ENCODE assay signal across 18 mouse cellular contexts in genomic region chr17:46605126-46605525, GRCm38 (mm10). TPM values are rescaled to one million over a fixed set of nuclear protein-coding genes. Genes with fewer than 3 reads are reported as not detected.
DNase-seq lines count a peak whose midpoint lies in the region; ATAC-seq lines count a peak whose summit lies in the region.
"Had no signal": no experiment of that assay in that cellular context is flagged by ENCODE, and none has a peak within 500 bp of the region (broad histone marks: within the 10 kb centered on the region; RNA-seq: fewer than 3 reads in every experiment).

No protein-coding gene starts in this region.

- H3K9ac ChIP-seq in heart, embryonic 13.5 days = no peak overlapping the region
- H3K9ac ChIP-seq in neural tube, embryonic 11.5 days (ENCODE audit: low read length) = no peak overlapping the region
- H3K9ac ChIP-seq in midbrain, embryonic 14.5 days (replicated peaks; ENCODE audit: low read length) = no peak overlapping the region
- H3K9ac ChIP-seq in stomach, embryonic 16.5 days (ENCODE audit: low read length) = 0 out of 2 replicates have a peak overlapping the region, but pooled peaks have one; percentile 12
- H3K9ac ChIP-seq: intestine, embryonic 15.5 days had no signal

- H3K4me1 ChIP-seq in heart, embryonic 13.5 days = peaks cover 45% of the 10 kb centered on the region
- H3K4me1 ChIP-seq in neural tube, embryonic 11.5 days (ENCODE audit: control insufficient read depth, insufficient read depth, low read length) = no peaks in the 10 kb centered on the region; the same call in 1 of the 2 replicates
- H3K4me1 ChIP-seq in midbrain, embryonic 14.5 days (ENCODE audit: control insufficient read depth, insufficient read depth, low read length) = peaks cover 10% of the 10 kb centered on the region
- H3K4me1 ChIP-seq in stomach, embryonic 16.5 days (ENCODE audit: control insufficient read depth, insufficient read depth, low read length) = peaks cover 20% of the 10 kb centered on the region

- H3K9me3 ChIP-seq in heart, embryonic 13.5 days = no peaks in the 10 kb centered on the region
- no peaks in the 10 kb centered on the region for H3K9me3 ChIP-seq in neural tube, embryonic 11.5 days (ENCODE audit: control insufficient read depth, low read length)
- no peaks in the 10 kb centered on the region for H3K9me3 ChIP-seq in midbrain, embryonic 14.5 days (ENCODE audit: control insufficient read depth, low read length)
- H3K9me3 ChIP-seq in stomach, embryonic 16.5 days (replicated peaks; ENCODE audit: control insufficient read depth, low read length) = no peaks in the 10 kb centered on the region
- H3K9me3 ChIP-seq: G1E; intestine, embryonic 15.5 days had no signal

- no peak for DNase-seq in heart, postnatal 4 days
- no peak for DNase-seq in neural tube, embryonic 11.5 days (ENCODE audit: low spot score)
- no peak for DNase-seq in neural tube, embryonic 10.5 days (ENCODE audit: extremely low spot score, low spot score)
- peak; percentile 58 for DNase-seq in midbrain, embryonic 14.5 days
- no peak for DNase-seq in c-Kit-positive CD71-positive TER-119-positive erythroid progenitor cells, embryonic 14.5 days (ENCODE audit: low spot score)
- no peak for DNase-seq in cerebellum, postnatal 10 days
- DNase-seq: adrenal gland, postnatal 10 days; cerebellum, postnatal 14 days; heart, adult 11 months; heart, postnatal 10 days; kidney, postnatal 36 days; lung, adult 18-20 months; thymus, adult 2 months had no signal

- no peak overlapping the region for H3K4me3 ChIP-seq in heart, embryonic 13.5 days
- no peak overlapping the region for H3K4me3 ChIP-seq in neural tube, embryonic 11.5 days (ENCODE audit: low read depth, low read length)
- H3K4me3 ChIP-seq in midbrain, embryonic 14.5 days (replicated peaks; ENCODE audit: low read depth, low read length) = no peak overlapping the region
- H3K4me3 ChIP-seq in stomach, embryonic 16.5 days (replicated peaks; ENCODE audit: low read length) = no peak overlapping the region
- H3K4me3 ChIP-seq: intestine, embryonic 15.5 days had no signal

- WGBS in heart, embryonic 13.5 days = 83% methylated on average over 5 of the region's 5 CpGs
- WGBS in neural tube, embryonic 11.5 days = 62% methylated on average over 5 of the region's 5 CpGs
- WGBS in midbrain, embryonic 14.5 days = 28% methylated on average over 5 of the region's 5 CpGs
- 70% methylated on average over 5 of the region's 5 CpGs for WGBS in stomach, embryonic 16.5 days

- H3K27me3 ChIP-seq in heart, embryonic 13.5 days (replicated peaks) = no peaks in the 10 kb centered on the region
- no peaks in the 10 kb centered on the region for H3K27me3 ChIP-seq in neural tube, embryonic 11.5 days (ENCODE audit: control insufficient read depth, insufficient read depth, low read length)
- H3K27me3 ChIP-seq in midbrain, embryonic 14.5 days (ENCODE audit: control insufficient read depth, insufficient read depth, low read length) = no peaks in the 10 kb centered on the region
- H3K27me3 ChIP-seq in stomach, embryonic 16.5 days (ENCODE audit: control insufficient read depth, insufficient read depth, low read length) = no peaks in the 10 kb centered on the region
- H3K27me3 ChIP-seq: intestine, embryonic 15.5 days had no signal

- H3K4me2 ChIP-seq in heart, embryonic 13.5 days = no peak overlapping the region
- H3K4me2 ChIP-seq in neural tube, embryonic 11.5 days (ENCODE audit: low read depth) = no peak overlapping the region
- no peak overlapping the region for H3K4me2 ChIP-seq in midbrain, embryonic 14.5 days (ENCODE audit: low read length)
- no peak overlapping the region for H3K4me2 ChIP-seq in stomach, embryonic 16.5 days (ENCODE audit: low read depth, low read length)
- H3K4me2 ChIP-seq: intestine, embryonic 15.5 days had no signal

- no peak for ATAC-seq in heart, embryonic 13.5 days (ENCODE audit: extremely low read depth, insufficient number of reproducible peaks, low FRiP score, low TSS enrichment)
- ATAC-seq in neural tube, embryonic 11.5 days (ENCODE audit: insufficient read depth, low FRiP score, low TSS enrichment) = no peak
- ATAC-seq in midbrain, embryonic 14.5 days (ENCODE audit: low FRiP score, low TSS enrichment) = no peak
- ATAC-seq in stomach, embryonic 16.5 days (ENCODE audit: insufficient read depth, low FRiP score) = no peak
- ATAC-seq: intestine, embryonic 15.5 days had no signal

- H3K36me3 ChIP-seq in heart, embryonic 13.5 days = peaks cover 9% of the 10 kb centered on the region
- H3K36me3 ChIP-seq in neural tube, embryonic 11.5 days (ENCODE audit: control insufficient read depth, insufficient read depth, low read length) = no peaks in the 10 kb centered on the region
- H3K36me3 ChIP-seq in midbrain, embryonic 14.5 days (ENCODE audit: control insufficient read depth, insufficient read depth, low read length) = no peaks in the 10 kb centered on the region
- no peaks in the 10 kb centered on the region for H3K36me3 ChIP-seq in stomach, embryonic 16.5 days (ENCODE audit: control insufficient read depth, insufficient read depth, low read length)
- H3K36me3 ChIP-seq: G1E; intestine, embryonic 15.5 days had no signal

- H3K27ac ChIP-seq in heart, embryonic 13.5 days (replicated peaks) = 0 out of 2 replicates have a peak overlapping the region, but pooled peaks have one; percentile 13
- H3K27ac ChIP-seq in neural tube, embryonic 11.5 days (ENCODE audit: low read depth, low read length) = 0 out of 2 replicates have a peak overlapping the region, but pooled peaks have one; percentile 28
- H3K27ac ChIP-seq in midbrain, embryonic 14.5 days (replicated peaks; ENCODE audit: low read depth, low read length) = peak overlapping the region; percentile 77
- H3K27ac ChIP-seq in stomach, embryonic 16.5 days (ENCODE audit: low read length) = no peak overlapping the region
- H3K27ac ChIP-seq: intestine, embryonic 15.5 days had no signal

RNA-seq across cellular contexts. Expression of gene Ptk7, which starts 24.2 kb away (rescaled TPM):
- polyA plus RNA-seq in heart, embryonic 13.5 days (2015; fragmentation: Nextera tagmentation; extraction: Ambion mirVana) = 49.3 and 52.6 TPM in 2 replicates
- total RNA-seq in heart, postnatal 4 days (2021) = 10 to 100 TPM; 34.8 to 36.2 TPM
- polyA plus RNA-seq in neural tube, embryonic 11.5 days (2014; fragmentation: Nextera tagmentation; extraction: Ambion mirVana) = 32.9 and 35.8 TPM in 2 replicates
- 19.6 and 20.0 TPM in 2 replicates for polyA plus RNA-seq in midbrain, embryonic 14.5 days (2014; fragmentation: Nextera tagmentation; extraction: Ambion mirVana)
- 93.9 and 94.9 TPM in 2 replicates for polyA plus RNA-seq in stomach, embryonic 16.5 days (2015; fragmentation: Nextera tagmentation; extraction: Ambion mirVana)
- total RNA-seq: neutrophil, adult 5-6 weeks had no signal

RNA-seq across cellular contexts. Expression of gene Klc4, which starts 40.7 kb away (rescaled TPM):
- 18.6 and 20.5 TPM in 2 replicates for polyA plus RNA-seq in heart, embryonic 13.5 days (2015; fragmentation: Nextera tagmentation; extraction: Ambion mirVana)
- 10 to 100 TPM; 18.9 TPM for total RNA-seq in heart, postnatal 4 days (2021)
- 36.4 and 38.4 TPM in 2 replicates for polyA plus RNA-seq in neural tube, embryonic 11.5 days (2014; fragmentation: Nextera tagmentation; extraction: Ambion mirVana)
- polyA plus RNA-seq in midbrain, embryonic 14.5 days (2014; fragmentation: Nextera tagmentation; extraction: Ambion mirVana) = 32.8 and 33.4 TPM in 2 replicates
- polyA plus RNA-seq in stomach, embryonic 16.5 days (2015; fragmentation: Nextera tagmentation; extraction: Ambion mirVana) = 41.4 and 46.7 TPM in 2 replicates

RNA-seq across cellular contexts. Expression of gene Mrpl2, which starts 40.9 kb away (rescaled TPM):
- polyA plus RNA-seq in heart, embryonic 13.5 days (2015; fragmentation: Nextera tagmentation; extraction: Ambion mirVana) = 98.0 and 111 TPM in 2 replicates
- total RNA-seq in heart, postnatal 4 days (2021) = 100 to 1,000 TPM; 107 to 109 TPM
- 104 and 113 TPM in 2 replicates for polyA plus RNA-seq in neural tube, embryonic 11.5 days (2014; fragmentation: Nextera tagmentation; extraction: Ambion mirVana)
- 73.2 and 78.0 TPM in 2 replicates for polyA plus RNA-seq in midbrain, embryonic 14.5 days (2014; fragmentation: Nextera tagmentation; extraction: Ambion mirVana)
- polyA plus RNA-seq in stomach, embryonic 16.5 days (2015; fragmentation: Nextera tagmentation; extraction: Ambion mirVana) = 94.1 and 99.9 TPM in 2 replicates

RNA-seq across cellular contexts. Expression of gene Cul7, which starts 45.0 kb away (rescaled TPM):
- 41.1 and 41.4 TPM in 2 replicates for polyA plus RNA-seq in heart, embryonic 13.5 days (2015; fragmentation: Nextera tagmentation; extraction: Ambion mirVana)
- total RNA-seq in heart, postnatal 4 days (2021) = 10 to 100 TPM; 65.5 to 66.6 TPM
- polyA plus RNA-seq in neural tube, embryonic 11.5 days (2014; fragmentation: Nextera tagmentation; extraction: Ambion mirVana) = 31.7 and 37.0 TPM in 2 replicates
- polyA plus RNA-seq in midbrain, embryonic 14.5 days (2014; fragmentation: Nextera tagmentation; extraction: Ambion mirVana) = 32.3 and 32.9 TPM in 2 replicates
- 51.2 and 54.8 TPM in 2 replicates for polyA plus RNA-seq in stomach, embryonic 16.5 days (2015; fragmentation: Nextera tagmentation; extraction: Ambion mirVana)

RNA-seq across cellular contexts. Expression of gene Srf, which starts 49.2 kb away (rescaled TPM):
- 11.6 and 13.1 TPM in 2 replicates for polyA plus RNA-seq in heart, embryonic 13.5 days (2015; fragmentation: Nextera tagmentation; extraction: Ambion mirVana)
- total RNA-seq in heart, postnatal 4 days (2021) = 100 to 1,000 TPM; 184 to 210 TPM
- 5.9 and 7.7 TPM in 2 replicates for polyA plus RNA-seq in neural tube, embryonic 11.5 days (2014; fragmentation: Nextera tagmentation; extraction: Ambion mirVana)
- polyA plus RNA-seq in midbrain, embryonic 14.5 days (2014; fragmentation: Nextera tagmentation; extraction: Ambion mirVana) = 4.2 and 5.9 TPM in 2 replicates
- polyA plus RNA-seq in stomach, embryonic 16.5 days (2015; fragmentation: Nextera tagmentation; extraction: Ambion mirVana) = 7.0 and 8.9 TPM in 2 replicates
